Mouse (Mus musculus) cerebellum, adult 8-10 months (tissue): ENCODE results near the gene Olig2.
A peak's percentile ranks its signal among the peaks of the same experiment; 100 is the strongest.
"Not testable (repeated sequence)": the region's sequence is repeated elsewhere in the genome, so short reads cannot be mapped to it uniquely, and the experiment has no call there.

Source experiments
- DNase-seq: peaks from one replicate; pipeline ENCODE4 v3.0.0; 2022

The Olig2 gene

GRCm38 (mm10) chr16:91226883-91227759 lies 1.9 kb downstream of the Olig2 start:
- no peak for DNase-seq

- no peak for DNase-seq
Measured at GRCm38 (mm10) chr16:91227760-91228043, 2.4 kb downstream of the Olig2 start.

- DNase-seq, result no peak
Measured at GRCm38 (mm10) chr16:91228238-91229071, 3.2 kb downstream of the Olig2 start.

- DNase-seq, result no peak
Measured at GRCm38 (mm10) chr16:91229072-91229348, 3.8 kb downstream of the Olig2 start.

GRCm38 (mm10) chr16:91229643-91230042 lies 4.4 kb downstream of the Olig2 start:
- no peak for DNase-seq

- no peak for DNase-seq
Measured at GRCm38 (mm10) chr16:91231781-91232469, 6.7 kb downstream of the Olig2 start.

GRCm38 (mm10) chr16:91232470-91233240 lies 7.4 kb downstream of the Olig2 start:
- no peak for DNase-seq

GRCm38 (mm10) chr16:91233241-91233944 lies 8.1 kb downstream of the Olig2 start:
- DNase-seq, result no peak

- DNase-seq, result no peak
Measured at GRCm38 (mm10) chr16:91239024-91239423, 13.8 kb downstream of the Olig2 start.

GRCm38 (mm10) chr16:91246292-91246691 lies 21.0 kb downstream of the Olig2 start:
- no peak for DNase-seq

GRCm38 (mm10) chr16:91255419-91256164 lies 30.3 kb downstream of the Olig2 start:
- DNase-seq, result not testable (repeated sequence)

GRCm38 (mm10) chr16:91258956-91259355 lies 33.7 kb downstream of the Olig2 start:
- DNase-seq, result no peak

GRCm38 (mm10) chr16:91260861-91261260 lies 35.6 kb downstream of the Olig2 start:
- DNase-seq, result no peak

- peak; percentile 10 for DNase-seq
Measured at GRCm38 (mm10) chr16:91262467-91263220, 37.4 kb downstream of the Olig2 start.

- no peak for DNase-seq
Measured at GRCm38 (mm10) chr16:91265972-91266371, 40.7 kb downstream of the Olig2 start.

- no peak for DNase-seq
Measured at GRCm38 (mm10) chr16:91268724-91269452, 43.6 kb downstream of the Olig2 start.

- DNase-seq, result peak; percentile 21
Measured at GRCm38 (mm10) chr16:91269468-91270211, 44.4 kb downstream of the Olig2 start, which contains the start of gene Olig1. Olig1 (plus strand) TSS chr16:91269772.

GRCm38 (mm10) chr16:91270212-91270971 lies 45.1 kb downstream of the Olig2 start:
- DNase-seq, result no peak
